Mouse (Mus musculus) thymus, postnatal 0 days (tissue): Measurements from ENCODE around the gene Gm10139. TPM values are rescaled to one million over a fixed set of nuclear protein-coding genes. Genes with fewer than 3 reads are reported as not detected.
"Not testable (repeated sequence)": the region's sequence is repeated elsewhere in the genome, so short reads cannot be mapped to it uniquely, and the experiment has no call there.

Source experiments
- DNase-seq: peaks from one replicate; pipeline ENCODE4 v3.0.0-alpha.2; 2015; ENCODE audit warnings: low spot score
- polyA plus RNA-seq: library from polyadenylated mRNA; unstranded; fragments of >200 nt; fragmentation: Nextera tagmentation; extraction: Ambion mirVana; gene quantifications from 2 replicates; pipeline ENCODE4 v1.2.1, GENCODE M21; 2015

The Gm10139 gene
- not detected in 2 replicates for polyA plus RNA-seq

DNA sequence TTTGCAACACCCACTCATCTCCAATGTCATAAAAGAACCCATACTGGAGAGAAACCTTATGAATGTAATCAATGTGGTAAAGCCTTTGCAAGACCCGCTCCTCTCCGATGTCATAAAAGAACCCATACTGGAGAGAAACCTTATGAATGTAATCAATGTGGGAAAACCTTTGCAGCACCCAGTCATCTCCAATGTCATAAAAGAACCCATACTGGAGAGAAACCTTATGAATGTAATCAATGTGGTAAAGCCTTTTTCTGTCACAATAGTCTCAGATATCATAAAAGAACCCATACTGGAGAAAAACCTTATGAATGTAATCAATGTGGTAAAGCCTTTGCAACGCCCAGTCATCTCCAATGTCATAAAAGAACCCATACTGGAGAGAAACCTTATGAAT lies at the start of gene Gm10139:
TSS of gene Gm10139 (plus strand) at position 301 of the 400 bp plus-strand sequence.
- DNase-seq: not testable (repeated sequence)

DNA sequence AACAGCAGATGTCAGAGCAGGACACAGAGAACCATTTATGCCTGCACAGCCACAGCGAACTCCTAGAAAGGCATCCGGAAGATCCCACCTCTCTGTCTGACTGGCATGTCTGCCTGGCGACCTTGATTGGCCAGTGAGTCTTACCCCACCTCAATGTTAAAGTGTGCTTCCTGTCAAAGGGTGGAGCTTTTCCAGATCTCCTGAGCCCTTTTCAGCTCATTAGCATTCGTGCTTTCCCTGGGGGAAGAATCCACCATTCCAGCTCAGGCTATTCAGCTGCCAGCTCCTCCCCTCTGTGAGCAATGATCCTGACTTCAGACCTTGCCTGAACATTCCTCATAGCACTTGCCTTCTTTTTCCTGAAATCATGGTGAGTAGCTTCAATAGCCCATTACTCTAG lies 45.2 kb downstream of the Gm10139 start:
- DNase-seq: not testable (repeated sequence)

Other genes starting within 250 kb of the Gm10139 start
- 12.5 and 15.3 TPM in 2 replicates for gene Zfp369, start 233.9 kb upstream of the Gm10139 start, polyA plus RNA-seq